Mouse (Mus musculus) right cerebral cortex, adult 18-20 months (tissue): ENCODE measurements around the gene Cacna2d2.
A peak's percentile ranks its signal among the peaks of the same experiment; 100 is the strongest.

Source experiments
- DNase-seq: peaks from one replicate; pipeline ENCODE4 v3.0.0; 2022; ENCODE audit warnings: mixed read lengths

The Cacna2d2 gene

DNA sequence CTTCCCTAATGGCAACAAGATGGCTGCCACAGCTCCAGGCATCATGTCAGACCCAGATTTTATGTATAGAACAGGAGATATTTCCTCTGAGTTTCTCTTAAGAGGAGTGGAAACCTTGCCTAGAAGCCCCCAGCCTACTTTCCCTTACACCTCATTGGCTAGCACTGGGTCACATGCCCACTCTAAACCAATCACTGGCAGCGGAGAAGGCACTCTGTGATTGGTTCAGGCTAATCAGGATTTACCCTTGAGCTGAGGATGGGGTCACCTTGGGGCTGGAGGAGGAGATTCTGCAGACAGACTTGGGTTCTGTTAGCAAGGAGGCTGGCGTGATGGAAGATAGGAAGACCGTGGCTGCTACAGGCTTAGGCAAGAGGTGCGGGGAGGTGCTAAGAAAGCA, 10.0 kb downstream of the Cacna2d2 start:
- no peak for DNase-seq

- DNase-seq: no peak
Measured at GRCm38 (mm10) chr9:107417106-107417505, 17.7 kb downstream of the Cacna2d2 start.

DNA sequence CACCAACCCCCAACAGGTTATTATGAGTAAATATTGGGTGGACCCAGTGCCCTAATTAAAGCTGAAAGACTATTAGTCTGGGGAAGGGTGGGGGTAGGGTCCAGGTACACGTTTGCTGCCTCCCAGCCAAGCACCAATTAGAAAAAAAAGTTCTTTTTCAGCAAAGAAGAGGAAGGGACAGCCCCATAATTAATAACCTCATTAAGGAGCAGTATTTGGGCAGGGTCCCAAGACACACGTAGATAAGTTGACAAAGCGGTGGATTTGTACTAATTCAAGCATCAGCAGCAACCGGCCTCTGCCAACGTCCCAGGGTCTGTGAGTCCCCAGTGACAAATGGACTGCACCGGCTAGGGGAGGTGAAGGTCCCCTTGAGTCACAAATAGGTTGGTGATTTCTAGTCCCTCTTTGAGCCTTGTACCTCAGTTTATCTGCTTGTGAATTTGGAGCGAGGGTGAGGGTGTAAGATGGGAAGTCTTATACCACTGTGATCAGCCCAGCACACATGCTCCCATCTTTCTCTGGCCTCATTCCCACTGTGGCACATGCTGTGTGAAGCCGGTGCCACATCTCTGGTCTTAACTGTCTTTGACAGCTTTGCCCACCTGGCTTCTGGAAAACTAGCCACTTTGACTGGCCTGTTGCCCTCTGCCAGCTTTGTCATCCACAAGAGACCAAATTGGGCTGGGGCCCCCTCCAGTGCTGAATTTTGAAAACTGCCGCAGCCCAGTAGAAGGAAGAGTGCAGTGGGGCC, 20.3 kb downstream of the Cacna2d2 start:
- DNase-seq: no peak

DNA sequence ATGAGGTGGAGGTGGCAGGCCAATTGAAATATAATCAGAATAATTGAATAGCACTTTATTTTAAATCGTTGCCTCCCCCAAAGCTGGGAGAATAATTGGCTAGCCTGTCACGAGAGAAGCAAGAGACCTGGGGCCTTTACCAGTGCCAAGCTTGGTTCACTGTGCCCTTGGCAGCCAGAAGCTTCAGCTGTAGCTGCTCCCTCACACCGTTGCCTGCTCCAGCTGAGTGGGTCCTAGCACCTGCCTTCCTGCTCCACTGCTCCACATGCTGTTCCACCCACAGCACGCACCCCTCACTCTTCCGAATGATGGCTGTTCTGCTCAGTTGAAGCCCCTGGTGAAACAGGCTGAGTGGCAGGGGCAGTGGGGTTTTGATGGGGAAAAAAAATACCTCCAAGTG, 21.5 kb downstream of the Cacna2d2 start:
- no peak for DNase-seq

DNA sequence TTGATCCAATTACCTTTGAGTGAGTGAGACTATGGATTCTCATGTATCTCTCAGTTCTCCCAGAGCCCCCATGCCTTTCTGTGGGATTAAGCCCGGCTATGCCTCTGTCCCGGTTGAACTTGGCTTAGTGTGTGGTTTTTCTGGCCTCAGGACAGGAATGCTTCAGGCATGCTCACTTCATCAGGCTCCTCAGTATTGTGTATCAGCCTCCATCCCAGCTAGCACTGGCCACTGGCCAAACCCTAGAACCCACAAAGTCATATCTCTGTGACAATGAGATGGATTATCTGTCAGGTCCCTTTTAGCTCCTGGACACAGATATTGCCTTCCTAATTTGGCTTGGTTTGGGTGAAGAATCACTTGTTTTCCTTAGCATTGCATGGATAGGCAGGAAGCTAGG, 23.5 kb downstream of the Cacna2d2 start:
- DNase-seq: no peak

DNA sequence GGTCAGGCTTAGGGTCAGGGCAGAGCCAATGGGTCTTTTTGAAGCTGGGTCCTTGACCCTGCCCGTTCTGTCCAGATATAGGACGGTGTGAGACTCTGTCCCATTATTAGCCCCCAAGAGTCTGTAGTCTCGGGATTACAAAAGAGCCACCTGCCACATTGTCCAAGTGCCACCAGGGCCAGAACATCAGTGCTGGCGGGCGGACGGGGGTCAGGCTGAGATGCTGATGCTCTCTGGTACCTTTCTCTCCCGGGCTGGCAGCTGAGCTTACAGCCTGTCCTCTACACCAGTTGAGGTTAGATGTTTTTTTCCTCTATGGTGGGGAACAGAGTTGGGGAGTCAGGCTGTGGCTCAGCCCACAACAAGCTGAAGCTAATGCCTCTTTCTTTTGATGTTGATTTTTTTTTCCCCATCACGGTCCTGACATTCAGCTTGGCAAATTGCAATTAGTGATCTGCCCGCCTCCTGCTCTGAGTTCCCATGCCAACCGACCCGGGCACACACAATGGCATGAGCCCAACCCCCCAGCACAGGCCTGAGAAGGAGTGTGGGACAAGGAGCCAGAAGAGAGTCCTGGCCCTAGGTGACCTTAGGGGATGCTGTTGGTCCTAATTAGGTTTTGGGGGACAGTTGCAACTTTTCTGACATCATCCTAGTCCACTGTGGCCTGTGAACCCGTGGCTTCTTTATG, 25.2 kb downstream of the Cacna2d2 start:
- DNase-seq: no peak

- DNase-seq: no peak
Measured at GRCm38 (mm10) chr9:107427876-107428275, 28.5 kb downstream of the Cacna2d2 start.

GRCm38 (mm10) chr9:107428451-107429186, 29.2 kb downstream of the Cacna2d2 start:
- DNase-seq: no peak

DNA sequence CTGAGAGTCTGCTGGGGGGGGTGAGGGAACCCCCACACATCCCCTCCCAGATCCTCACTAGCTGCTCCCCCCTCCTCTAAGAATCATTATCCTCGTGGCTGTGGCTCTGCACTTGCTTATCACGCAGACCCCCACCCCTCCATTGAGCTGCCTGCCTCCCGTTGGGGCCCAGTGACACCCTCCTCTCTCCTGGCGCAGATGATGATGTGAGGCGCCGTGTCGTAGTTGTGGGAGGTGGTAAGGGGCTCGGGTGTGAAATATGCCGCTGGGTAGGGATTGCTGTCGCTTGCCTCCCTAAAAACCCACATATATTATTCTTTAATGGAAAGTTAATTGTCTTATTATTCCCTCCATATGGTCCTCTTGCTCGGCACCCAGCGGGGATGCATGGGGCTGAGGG, 31.0 kb downstream of the Cacna2d2 start:
- no peak for DNase-seq

DNA sequence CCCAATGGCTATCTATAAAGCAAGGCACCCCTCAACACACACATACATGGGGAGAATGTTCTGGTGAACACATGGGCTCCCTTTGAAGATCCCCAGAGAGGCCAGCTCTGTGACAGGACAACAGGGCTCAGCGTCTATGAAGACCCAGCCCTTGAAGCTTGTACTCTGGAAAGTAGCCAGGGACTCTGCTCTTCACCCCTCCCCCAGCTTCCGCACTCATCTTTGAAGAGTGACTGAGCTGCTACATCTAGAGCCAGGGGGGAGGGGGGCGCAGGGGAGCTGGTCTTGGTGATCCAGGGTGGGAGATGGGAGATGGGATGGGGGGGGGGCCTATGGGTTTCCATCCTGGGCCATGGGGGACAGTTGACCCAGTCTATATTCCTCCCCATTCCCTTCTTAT, 33.1 kb downstream of the Cacna2d2 start:
- DNase-seq: no peak

- no peak for DNase-seq
Measured at GRCm38 (mm10) chr9:107434851-107435250, 35.4 kb downstream of the Cacna2d2 start.

DNA sequence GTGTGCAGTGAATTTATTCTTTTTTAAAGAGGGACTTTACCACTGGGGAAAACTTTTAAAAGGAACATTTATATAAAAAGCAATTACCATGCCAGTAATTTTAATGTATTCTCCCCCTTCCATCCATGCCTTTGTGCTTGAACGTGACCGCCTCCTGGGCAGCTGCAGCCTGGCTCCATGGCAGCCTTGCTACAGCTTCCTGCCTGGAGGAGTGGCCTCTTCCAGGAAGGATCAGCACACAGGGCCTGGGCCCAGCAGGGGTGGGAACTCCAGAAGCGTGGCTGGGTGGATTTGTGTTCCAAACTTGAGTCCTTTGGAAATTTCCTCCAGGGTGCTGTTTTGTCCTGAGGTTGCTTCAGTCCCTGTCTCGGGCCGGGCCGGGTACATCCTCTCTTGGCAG, 35.9 kb downstream of the Cacna2d2 start:
- DNase-seq: no peak

- DNase-seq: no peak
Measured at GRCm38 (mm10) chr9:107442891-107443290, 43.5 kb downstream of the Cacna2d2 start.

DNA sequence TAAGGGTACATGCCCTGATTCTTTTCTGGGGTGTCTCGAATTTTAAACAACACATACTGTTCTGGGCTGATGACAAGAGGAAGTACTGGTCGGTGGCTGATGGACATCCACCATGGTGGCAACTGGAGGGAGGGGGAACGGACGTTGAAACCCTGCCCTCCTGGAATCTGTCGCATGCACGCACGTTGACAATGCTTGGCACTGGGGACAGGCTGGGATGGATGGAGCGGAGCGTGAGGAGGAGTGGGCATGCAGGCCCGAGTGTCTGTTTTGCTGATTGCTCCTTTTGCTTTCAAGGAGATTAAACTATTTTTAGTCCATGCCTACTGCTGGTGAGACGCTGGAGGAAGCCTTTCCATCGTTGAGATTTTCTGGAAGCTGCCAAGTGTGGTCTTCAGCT, 43.9 kb downstream of the Cacna2d2 start:
- DNase-seq: peak; percentile 8

DNA sequence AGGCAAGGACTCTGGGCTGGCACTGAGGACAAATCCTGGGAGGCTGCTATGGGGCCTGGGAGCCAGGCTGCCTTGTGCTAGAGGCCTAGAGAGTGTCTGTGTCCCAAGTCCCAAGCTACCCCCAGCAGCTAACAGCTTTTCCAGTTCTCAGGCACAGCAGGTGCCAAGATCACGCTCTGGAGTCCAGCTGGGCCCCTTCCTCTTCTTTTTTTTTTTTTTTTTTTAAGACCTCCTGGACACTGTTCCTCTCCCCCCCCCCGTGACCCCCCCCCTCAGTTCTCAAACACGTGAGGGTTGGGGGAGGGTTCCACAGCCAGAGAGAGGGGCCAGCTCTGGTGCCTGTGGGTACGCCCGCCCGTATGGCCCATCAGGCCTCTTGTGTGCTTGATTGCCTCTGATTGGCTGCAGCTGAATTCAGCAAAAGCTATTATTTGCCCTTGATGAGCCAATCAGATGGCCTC, 45.6 kb downstream of the Cacna2d2 start:
- DNase-seq: no peak

DNA sequence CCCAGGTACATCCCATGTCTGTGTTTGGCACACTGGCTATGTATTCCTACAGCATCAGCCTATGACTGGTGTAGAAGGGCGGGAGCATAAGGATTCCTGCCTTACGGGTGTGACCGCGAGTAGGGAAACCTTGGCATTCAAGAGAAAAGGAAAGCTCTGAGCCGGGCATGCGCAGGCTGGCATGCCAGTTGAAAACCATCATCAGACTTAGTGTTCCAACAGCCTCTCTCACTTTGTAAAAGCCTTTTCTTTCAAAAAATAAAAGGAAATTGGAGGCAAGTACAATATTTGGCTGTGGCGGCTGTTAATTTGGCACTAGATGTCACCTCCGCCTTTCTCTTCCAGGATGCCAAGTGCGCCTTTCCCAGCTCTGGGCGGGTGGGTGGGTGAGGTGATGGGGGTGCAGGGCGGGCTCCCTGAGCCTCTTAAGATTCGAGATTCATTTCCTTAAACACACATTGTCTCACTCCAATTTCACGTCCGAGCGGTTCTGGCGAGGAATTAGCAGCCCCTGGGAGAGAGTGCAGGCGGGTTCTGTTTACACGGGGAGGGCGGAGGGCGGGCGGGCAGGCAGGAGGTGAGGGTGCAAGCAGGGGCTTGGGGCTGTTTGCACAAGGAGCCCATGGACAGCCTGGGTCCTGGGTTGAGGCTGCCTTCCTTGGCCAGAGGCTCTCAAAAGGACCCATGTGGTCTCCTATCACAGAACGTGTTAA, 49.5 kb downstream of the Cacna2d2 start:
- DNase-seq: peak; percentile 25

- no peak for DNase-seq
Measured at GRCm38 (mm10) chr9:107451400-107451799, 52.0 kb downstream of the Cacna2d2 start.

DNA sequence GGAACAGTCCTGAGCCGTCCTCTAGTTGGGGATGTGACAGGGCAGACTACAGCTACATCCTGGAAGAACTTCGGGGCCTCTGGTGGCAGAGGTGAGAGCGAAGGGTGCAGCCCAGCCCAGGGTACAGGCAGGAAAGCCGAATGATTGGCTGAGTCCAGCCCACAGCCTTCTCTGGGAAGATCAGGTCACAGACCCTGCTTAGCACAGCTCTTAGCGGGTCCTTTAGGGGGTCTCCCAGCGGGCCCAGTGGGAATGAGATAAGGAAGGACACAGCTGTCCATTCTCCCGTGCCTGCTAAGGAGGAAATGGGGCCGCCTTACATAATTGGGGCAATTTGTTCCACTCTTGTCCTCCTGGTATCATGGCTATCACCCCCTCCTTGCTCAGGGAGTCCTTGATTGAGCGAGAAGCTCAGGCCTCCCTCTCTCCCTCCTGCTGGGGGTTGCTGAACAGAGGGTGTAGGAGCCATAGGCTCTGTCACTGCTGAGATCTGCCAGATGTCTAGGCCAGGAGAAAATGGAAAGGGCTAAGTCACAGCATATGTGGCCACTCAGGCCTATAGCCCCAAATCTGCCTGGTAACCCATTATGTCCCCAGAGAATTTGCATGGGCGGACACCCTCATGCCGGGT, 52.6 kb downstream of the Cacna2d2 start:
- no peak for DNase-seq

DNA sequence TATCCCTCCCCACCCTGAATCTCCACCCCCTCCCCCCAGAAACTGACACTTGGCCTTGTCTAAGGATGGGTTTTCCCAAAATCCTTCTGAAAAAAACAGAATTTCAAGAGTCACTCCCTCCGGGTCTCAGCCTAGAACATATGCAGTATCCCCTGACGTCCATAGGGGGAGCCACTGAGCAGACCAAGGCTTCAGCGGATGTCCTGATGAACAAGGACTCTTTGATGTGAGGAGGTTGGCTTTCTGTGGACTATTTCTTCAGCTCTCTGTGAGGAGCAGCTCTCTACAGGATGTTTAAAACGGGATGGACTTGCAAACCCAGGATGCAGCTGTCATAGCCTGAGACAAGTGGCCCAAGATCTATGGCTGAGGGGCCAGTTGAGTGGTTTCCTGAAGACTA, 53.1 kb downstream of the Cacna2d2 start:
- no peak for DNase-seq

DNA sequence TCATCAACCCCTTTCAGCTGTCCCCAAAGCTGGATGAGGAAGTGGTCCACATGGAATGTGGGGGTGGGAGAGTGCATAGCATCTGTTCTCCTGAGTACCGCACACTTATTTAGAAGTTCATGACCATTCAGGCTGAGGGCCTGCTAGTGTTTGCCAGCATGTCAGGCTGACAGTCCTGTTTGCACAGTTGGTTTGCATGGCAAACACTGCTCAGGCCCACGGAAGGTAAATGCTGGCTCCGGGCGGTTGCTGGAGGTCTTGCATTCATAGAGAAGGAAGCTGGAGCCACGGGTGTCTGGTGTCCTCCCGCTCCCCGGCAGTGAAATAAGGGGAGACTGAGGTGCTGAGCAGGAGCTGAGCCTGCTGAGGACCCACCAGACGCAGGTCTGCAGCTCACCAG, 53.7 kb downstream of the Cacna2d2 start:
- DNase-seq: no peak

DNA sequence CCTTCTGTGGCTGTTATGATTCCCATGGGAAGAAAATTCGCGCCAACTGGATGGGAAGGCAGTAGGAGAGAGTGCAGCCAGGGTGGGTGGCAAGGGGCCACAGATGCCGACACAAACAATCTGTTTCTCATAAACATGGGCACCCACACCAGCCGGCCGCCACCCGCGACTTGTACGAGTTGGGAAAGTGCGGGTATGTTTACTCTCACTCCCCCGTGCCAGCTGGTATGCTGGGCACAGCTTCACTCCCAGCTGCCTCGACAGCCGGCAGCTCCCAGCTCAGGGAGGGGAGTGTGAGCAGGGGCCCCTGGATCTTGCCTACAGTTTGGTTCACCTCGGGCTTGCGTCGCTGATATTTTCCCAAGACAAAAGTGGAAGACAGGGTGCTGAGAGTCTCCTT, 57.3 kb downstream of the Cacna2d2 start:
- peak; percentile 88 for DNase-seq

GRCm38 (mm10) chr9:107462907-107463306, 63.5 kb downstream of the Cacna2d2 start:
- no peak for DNase-seq

GRCm38 (mm10) chr9:107463509-107463908, 64.1 kb downstream of the Cacna2d2 start:
- DNase-seq: peak; percentile 67
